Mouse (Mus musculus) retina, adult 2 months (tissue): ENCODE measurements around the gene Mapk8ip3.
A peak's percentile ranks its signal among the peaks of the same experiment; 100 is the strongest.

Source experiments
- DNase-seq: peaks from one replicate; pipeline ENCODE4 v3.0.0-alpha.2; 2012; ENCODE audit warnings: low read depth, low spot score

Mapk8ip3 gene

GRCm38 (mm10) chr17:24902124-24902523 lies 34.7 kb downstream of the Mapk8ip3 start:
- DNase-seq, result no peak

DNA sequence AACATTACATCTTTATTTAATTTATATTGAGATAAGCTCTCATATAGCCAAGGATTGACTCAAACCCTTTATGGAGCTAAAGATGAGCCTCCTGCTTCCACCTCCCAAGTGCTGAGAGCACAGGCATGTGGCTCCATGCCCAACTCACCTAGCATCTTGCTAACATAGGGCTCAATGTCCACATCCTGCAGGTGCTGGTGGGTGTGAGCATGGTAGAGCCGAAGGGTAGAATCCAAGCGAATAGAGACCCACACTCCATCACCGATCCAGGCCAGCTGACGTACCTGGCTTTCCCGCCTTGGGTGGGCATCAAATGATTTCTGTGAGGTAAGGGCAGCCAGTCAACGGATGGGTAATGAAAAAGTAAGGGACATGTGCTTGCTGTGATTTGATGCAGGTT lies 36.8 kb downstream of the Mapk8ip3 start:
- DNase-seq, result no peak

GRCm38 (mm10) chr17:24899153-24899552 lies 37.6 kb downstream of the Mapk8ip3 start:
- DNase-seq, result no peak

GRCm38 (mm10) chr17:24898041-24898854 lies 38.5 kb downstream of the Mapk8ip3 start:
- DNase-seq, result no peak

GRCm38 (mm10) chr17:24897600-24897999 lies 39.2 kb downstream of the Mapk8ip3 start:
- DNase-seq, result no peak

GRCm38 (mm10) chr17:24896993-24897269 lies 39.8 kb downstream of the Mapk8ip3 start:
- no peak for DNase-seq

- DNase-seq, result peak; percentile 42
Measured at GRCm38 (mm10) chr17:24896241-24896992, 40.4 kb downstream of the Mapk8ip3 start, which contains the start of gene Nme3. Gene Nme3, plus strand, starts transcription at chr17:24896500.

DNA sequence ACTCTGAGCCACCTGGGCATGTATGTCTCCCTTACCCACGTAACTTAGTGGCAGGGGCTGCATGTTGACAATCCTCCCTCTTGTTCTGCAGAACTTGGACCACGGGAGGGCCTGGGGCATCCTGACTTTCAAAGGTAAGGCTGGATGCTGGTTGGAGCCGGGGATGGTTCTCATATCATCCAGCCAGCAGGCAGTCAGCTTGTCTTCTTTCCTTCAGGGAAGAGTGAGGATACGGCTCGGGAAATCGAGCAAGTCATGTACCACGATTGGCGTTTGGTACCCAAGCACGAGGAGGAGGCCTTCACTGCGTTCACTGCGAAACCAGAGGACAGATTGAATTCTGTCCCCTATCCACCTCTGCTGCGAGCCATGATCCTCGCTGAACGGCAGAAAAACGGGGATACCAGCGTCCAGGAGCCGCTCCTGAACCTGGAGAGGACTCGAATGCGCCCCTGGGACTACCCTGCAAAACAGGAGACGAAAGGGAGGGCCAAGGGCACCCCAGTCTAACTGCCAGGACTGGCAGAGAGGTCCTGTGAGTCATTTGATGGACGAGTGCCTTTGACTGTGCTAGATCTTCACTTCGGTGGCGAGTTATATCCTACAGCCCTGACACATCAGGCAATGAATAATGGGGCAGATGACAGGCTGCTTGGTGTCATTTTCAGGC lies 41.1 kb downstream of the Mapk8ip3 start:
- DNase-seq, result no peak

DNA sequence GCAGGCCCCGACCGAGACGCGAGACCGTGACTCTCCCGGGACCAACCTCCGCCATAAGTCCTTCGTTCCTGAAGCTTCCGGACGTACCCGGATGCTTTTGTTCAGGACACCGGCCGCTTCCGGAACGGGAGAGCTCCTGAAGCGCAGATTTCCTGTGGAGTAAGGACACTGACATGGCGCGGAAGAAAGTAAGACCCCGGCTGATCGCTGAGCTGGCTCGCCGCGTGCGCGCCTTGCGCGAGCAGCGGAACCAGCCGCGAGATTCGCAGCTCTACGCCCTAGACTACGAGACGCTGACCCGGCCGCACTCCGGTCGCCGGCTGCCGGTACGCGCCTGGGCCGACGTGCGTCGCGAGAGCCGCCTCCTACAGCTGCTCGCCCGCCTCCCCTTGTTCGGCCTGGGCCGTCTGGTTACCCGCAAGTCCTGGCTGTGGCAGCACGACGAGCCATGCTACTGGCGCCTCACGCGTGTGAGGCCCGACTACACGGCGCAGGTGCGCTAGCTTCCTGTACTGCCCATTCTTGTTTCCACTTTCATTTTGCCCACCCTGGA lies 41.7 kb downstream of the Mapk8ip3 start, which contains the start of the genes Eme2 and Mrps34:
Gene Eme2 (minus strand): TSS at position 93 of the 553 bp plus-strand sequence.
Gene Mrps34 (plus strand): TSS at position 122 of the 553 bp plus-strand sequence.
- peak; percentile 80 for DNase-seq

DNA sequence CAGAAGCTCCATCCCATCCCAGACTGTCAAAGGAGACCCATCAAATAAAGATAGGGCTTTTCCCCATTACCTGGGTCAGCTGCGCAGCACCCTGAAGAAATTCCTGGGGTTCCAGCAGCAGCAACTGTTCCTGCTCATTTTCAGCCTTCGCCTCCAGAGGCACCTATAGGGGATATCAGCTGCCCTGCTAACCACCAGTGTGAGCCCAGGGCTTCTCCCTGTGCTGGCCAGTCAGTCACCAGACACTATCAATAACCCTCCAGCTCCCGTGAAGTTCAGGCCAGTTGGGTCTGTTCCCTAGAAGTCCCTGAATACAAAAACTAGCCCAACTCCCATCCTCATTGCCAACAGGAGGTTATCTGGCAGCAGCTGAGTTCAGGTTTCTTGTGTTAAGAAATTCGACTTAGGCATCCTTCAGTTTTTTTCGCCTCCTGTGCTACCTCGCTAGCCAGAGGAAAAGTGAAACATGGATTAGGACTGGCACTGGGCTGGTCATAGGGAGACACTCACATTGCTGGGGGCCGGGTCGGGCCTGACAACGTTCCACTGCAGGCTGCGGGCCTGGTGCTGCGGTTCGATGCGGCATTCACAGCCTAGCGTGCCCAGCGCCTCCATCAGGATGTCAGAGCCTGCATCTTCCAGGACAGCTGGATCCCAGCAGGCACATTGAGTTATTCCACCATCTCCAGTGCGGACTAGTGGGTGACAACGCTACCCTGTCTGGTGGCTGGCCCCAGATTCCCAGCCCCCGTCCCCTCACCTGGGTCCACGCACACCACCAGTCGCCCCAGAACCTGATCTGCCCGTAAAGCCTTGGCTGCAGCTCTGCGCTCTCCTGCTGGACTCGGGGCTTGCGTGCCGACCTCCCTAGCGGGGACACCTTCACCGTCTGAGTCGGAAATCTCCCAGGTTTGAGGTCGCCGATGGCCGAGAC lies 42.4 kb downstream of the Mapk8ip3 start:
- no peak for DNase-seq

DNA sequence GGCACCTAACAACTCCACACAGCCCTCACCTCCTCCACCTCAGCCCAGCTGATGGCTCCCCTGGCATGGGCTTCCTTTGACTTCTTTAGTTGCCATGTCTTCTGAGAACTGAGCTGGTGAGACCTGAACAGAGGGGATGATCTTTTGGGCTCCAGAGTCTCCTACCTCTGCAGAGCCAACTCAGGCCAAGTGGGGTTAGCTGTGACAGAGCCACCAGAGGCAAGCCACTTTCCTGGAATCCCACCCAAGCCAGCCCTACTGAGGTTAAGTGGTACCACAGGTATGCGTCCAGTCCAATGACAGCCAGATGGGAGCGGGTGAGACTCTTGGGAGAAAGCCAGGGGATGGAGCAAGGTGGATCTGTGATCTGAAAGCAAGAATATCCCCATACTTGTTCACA lies 43.5 kb downstream of the Mapk8ip3 start:
- DNase-seq, result no peak

- no peak for DNase-seq
Measured at GRCm38 (mm10) chr17:24892785-24893184, 44.0 kb downstream of the Mapk8ip3 start.

DNA sequence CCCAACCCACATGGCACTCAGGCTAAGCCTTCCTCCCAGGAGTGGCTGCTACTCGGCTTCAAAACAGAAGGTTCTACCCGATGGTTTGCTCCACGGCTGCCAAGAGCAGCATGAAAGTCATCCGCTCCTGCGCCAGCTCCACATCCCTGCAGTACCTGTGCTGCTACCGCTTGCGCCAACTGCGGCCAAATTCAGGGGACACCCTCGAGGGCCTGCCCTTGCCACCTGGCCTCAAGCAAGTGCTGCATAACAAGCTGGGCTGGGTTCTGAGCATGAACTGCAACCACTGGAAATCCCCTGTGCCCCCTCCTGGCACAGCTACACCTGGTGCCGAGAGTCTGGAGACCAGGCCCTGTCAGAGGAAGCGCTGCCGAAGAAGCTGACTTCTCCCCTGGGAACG lies 45.5 kb downstream of the Mapk8ip3 start:
- no peak for DNase-seq

DNA sequence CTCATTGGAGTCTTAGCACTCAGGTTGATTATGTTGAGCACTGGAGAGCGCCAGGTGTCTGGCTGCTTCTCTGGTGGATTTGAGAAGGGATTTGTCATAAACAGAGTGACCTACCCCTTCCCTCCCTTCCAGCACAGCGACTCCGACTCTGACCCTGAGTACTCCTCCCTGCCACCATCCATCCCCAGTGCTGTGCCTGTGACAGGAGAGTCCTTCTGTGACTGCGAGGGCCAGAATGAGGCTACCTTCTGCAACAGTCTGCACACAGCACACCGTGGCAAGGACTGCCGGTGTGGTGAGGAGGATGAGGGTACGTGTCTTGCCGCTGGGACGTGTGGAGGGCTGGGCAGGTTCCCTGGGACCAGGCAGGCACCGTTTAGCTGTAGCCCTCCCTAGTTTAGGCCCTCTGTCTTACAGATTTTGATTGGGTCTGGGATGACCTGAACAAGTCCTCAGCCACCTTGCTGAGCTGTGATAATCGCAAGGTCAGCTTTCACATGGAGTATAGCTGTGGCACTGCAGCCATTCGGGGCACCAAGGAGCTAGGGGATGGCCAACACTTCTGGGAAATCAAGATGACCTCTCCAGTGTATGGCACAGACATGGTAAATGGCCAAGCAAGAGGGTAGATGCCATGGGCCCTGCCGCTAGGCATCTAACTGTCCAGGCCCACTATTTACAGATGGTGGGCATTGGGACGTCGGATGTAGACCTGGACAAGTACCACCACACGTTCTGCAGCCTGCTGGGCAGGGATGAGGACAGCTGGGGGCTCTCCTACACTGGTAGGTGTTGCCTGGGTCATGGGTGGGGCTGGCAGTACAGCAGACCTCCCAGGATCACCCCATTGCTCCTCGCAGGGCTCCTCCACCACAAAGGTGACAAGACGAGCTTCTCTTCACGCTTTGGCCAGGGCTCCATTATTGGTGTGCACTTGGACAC lies 46.4 kb downstream of the Mapk8ip3 start:
- no peak for DNase-seq

- no peak for DNase-seq
Measured at GRCm38 (mm10) chr17:24888862-24889261, 47.9 kb downstream of the Mapk8ip3 start.

DNA sequence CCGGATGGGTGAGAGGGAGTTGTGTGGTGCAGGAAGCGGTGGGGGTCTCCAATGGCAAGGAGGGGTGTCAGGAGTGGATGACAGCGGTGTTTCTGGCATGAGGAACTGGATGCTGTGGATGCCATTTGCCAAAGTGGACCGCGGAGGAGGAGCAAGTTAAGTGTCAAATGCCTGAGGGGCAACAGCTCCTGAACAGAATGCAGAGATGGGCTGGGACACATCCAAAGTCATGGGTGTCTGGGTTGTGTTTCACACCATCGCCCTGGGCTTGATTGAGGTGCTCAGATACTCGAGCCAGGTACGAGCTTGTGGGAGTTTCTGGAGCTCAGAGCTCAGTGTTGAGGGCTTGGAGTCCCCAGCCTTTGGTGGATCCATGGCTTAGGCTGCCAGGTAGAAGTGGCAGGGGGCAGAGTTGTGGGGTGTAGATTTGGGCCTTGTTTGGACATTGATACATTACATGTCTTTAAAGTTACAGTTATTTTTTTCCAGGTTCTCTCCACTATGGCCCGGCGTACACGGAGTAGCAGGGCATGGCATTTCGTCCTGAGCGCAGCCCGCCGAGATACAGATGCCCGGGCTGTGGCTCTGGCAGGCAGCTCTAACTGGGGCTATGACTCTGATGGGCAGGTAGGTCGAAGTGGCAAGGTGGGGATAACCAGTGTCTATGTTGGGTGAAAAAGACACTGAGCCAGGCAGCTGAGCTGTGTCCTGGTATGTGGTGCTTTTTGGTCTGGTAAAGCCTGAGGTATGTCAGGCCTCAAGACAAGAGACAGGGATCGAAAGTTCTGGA lies 49.3 kb downstream of the Mapk8ip3 start:
- no peak for DNase-seq

DNA sequence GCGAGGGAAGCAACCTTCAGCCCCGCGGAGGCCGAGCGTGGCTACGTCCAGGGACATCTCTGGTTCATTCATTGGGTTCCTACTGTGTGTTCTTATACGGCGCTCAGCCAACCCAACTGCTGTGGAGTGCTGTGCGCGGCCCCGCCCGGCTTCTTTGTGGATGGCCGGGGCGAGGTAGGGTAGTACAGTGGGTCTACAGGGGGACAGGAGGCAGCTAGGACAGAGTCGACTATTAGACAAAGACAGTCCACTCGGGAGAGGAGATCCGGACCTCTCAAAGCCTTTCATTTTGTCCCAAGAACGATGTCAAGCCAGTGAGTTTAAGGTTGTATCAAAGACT lies 49.9 kb downstream of the Mapk8ip3 start:
- no peak for DNase-seq

GRCm38 (mm10) chr17:24886134-24886931 lies 50.4 kb downstream of the Mapk8ip3 start, which contains the start of the genes Nubp2 and Spsb3:
Gene Nubp2, minus strand, starts transcription at chr17:24886349.
Gene Spsb3, plus strand, starts transcription at chr17:24886643.
- peak; percentile 99 for DNase-seq
